Mouse (Mus musculus) limb, embryonic 12.5 days (tissue): ENCODE results near the gene Ift122. TPM values are rescaled to one million over a fixed set of nuclear protein-coding genes. Genes with fewer than 3 reads are reported as not detected.

Experiments used
- ATAC-seq: fragments of 200-750 bp; cut with Nextera tagmentation; 2 replicates; pipeline ENCODE4 v1.8.0; 2017; ENCODE audit warnings: low read depth, moderate TSS enrichment; ENCODE audit not compliant: insufficient number of reproducible peaks, insufficient read depth, low FRiP score, low TSS enrichment
- H3K27ac ChIP-seq: fragments of 300-500 bp; sonication (generic); 2 replicates; pipeline ENCODE4 v1.5.1; 2016; ENCODE audit warnings: mild to moderate bottlenecking, moderate library complexity
- H3K27me3 ChIP-seq: fragments of 300-500 bp; sonication (generic); 2 replicates; pipeline ENCODE4 v1.6.1; 2016; ENCODE audit warnings: mild to moderate bottlenecking, moderate library complexity
- H3K36me3 ChIP-seq: fragments of 300-500 bp; sonication (generic); 2 replicates; pipeline ENCODE4 v1.6.1; 2016; ENCODE audit warnings: mild to moderate bottlenecking, moderate library complexity
- H3K4me1 ChIP-seq: fragments of 300-500 bp; sonication (generic); replicated peaks from 2 replicates; pipeline ENCODE4 v1.6.1; 2016
- H3K4me2 ChIP-seq: fragments of 300-500 bp; sonication (generic); 2 replicates; pipeline ENCODE4 v1.6.1; 2016; ENCODE audit warnings: mild to moderate bottlenecking, moderate library complexity
- H3K4me3 ChIP-seq: fragments of 300-500 bp; sonication (generic); replicated peaks from 2 replicates; pipeline ENCODE4 v1.5.1; 2016; ENCODE audit warnings: mild to moderate bottlenecking
- H3K9ac ChIP-seq: fragments of 300-500 bp; sonication (generic); replicated peaks from 2 replicates; pipeline ENCODE4 v1.6.1; 2016; ENCODE audit warnings: mild to moderate bottlenecking, moderate library complexity
- H3K9me3 ChIP-seq: fragments of 300-500 bp; sonication (generic); 2 replicates; pipeline ENCODE4 v1.6.1; 2016; ENCODE audit warnings: mild to moderate bottlenecking, moderate library complexity
- WGBS: fragments of 180-500 bp; shearing (Covaris S2); methylation state at CpG from one replicate; pipeline ENCODE4 v1.1.7; 2016; 5-methylcytosine and 5-hydroxymethylcytosine counted together
- polyA plus RNA-seq: library from polyadenylated mRNA; unstranded; fragments of >200 nt; fragmentation: Nextera tagmentation; extraction: Ambion mirVana; gene quantifications from 2 replicates; pipeline ENCODE4 v1.2.1, GENCODE M21; 2016

The Ift122 gene
- polyA plus RNA-seq, 1 experiment from 2014 or later, result 32.1 TPM

DNA sequence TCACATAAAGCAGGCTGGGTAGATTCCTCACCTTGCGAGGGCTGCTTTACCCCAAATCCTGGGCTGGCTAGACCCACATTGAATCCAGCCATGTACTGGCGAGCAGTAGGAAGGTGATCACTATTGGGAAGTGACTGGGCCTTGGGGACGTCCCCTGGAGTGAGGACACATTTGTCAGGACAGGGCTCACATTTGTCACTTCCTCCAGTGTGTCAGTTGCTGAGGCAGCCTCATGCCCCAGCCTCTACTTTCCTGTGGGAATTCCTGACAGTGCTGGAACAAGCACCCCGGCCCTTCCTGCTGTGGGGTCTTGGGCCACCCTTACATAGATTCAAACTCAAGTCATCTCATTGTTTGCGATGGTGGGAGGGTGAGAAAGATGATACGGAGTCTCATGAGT is 58.5 kb downstream of the Ift122 start:
- H3K36me3 ChIP-seq, result peaks cover 34% of the 10 kb centered on the region
- no peak overlapping the region for H3K4me3 ChIP-seq
- WGBS, result 78% methylated on average over 6 of the region's 6 CpGs
- no peak overlapping the region for H3K9ac ChIP-seq
- H3K27me3 ChIP-seq, result no peaks in the 10 kb centered on the region
- no peak overlapping the region for H3K27ac ChIP-seq
- no peak for ATAC-seq
- H3K4me1 ChIP-seq, result no peaks in the 10 kb centered on the region; the same call in 1 of the 2 replicates
- H3K4me2 ChIP-seq, result no peak overlapping the region
- H3K9me3 ChIP-seq, result no peaks in the 10 kb centered on the region

DNA sequence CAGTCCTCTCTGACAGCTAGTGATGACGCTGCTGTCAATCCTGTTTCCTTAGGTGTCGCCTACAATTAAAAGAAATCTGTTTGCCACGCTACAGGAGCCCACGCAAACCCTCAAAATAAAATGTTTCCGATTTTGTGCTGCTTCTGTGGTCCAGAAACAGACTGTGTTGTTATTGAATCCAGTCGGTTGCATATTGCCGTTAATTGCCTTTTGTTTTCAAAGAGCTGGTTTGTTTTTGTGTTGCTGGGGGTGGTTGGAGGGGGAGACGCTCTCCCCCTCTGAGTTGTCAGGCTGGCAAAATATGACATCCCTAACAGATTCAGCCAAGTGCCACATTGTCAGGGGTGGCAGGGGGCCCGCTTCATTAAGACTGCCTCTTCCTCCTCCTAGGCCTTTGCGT is 60.2 kb downstream of the Ift122 start:
- Histone ChIP-seq H3K9me3 (no peaks in the 10 kb centered on the region), H3K4me1 (no peaks in the 10 kb centered on the region; the same call in 1 of the 2 replicates), H3K36me3 (peaks cover 30% of the 10 kb centered on the region; the same call in 1 of the 2 replicates), H3K4me3 (no peak overlapping the region), H3K9ac (0 out of 2 replicates have a peak overlapping the region, but pooled peaks have one; percentile 32), H3K27ac (no peak overlapping the region), H3K4me2 (no peak overlapping the region), H3K27me3 (no peaks in the 10 kb centered on the region)
- WGBS, result 80% methylated on average over 10 of the region's 10 CpGs
- ATAC-seq, result no peak

DNA sequence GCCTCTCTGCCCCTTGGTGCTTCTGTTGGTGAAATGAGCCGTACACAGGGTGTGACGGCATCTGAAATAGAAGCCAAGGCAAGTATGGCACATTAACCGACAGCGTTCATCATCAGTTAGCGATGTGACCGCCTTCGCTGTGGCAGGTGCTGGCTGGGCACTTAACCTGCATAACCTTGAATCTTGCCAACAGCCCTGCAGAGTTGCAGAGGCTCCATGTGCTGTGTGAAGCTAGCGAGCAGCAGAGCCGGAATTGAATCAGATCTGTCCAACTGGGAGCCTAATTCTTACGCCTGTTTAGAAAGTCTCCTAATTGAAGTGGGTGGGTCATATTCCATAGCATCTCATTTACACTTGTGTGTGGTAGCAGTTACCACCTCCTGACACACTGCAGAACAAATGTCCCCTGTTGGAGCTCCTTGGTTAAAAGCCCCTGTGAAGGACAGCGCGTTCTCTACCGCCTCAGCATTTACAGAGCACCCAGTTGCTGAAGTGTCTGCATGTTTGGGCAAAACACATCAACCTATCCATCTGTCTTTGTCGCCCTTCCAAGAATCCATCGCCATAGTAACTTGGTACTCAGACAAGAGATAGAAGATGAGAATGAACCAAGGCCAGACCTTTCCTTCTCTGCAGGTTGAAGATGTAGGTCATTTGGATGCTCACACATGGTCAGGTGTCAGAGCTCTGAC is 61.4 kb downstream of the Ift122 start:
- 83% methylated on average over 15 of the region's 15 CpGs for WGBS
- no peak overlapping the region for H3K4me3 ChIP-seq
- no peaks in the 10 kb centered on the region for H3K9me3 ChIP-seq
- no peak overlapping the region for H3K4me2 ChIP-seq
- H3K36me3 ChIP-seq, result peaks cover 28% of the 10 kb centered on the region; the same call in 1 of the 2 replicates
- H3K27ac ChIP-seq, result no peak overlapping the region
- no peaks in the 10 kb centered on the region for H3K27me3 ChIP-seq
- H3K9ac ChIP-seq, result no peak overlapping the region
- no peaks in the 10 kb centered on the region; the same call in 1 of the 2 replicates for H3K4me1 ChIP-seq
- no peak for ATAC-seq

DNA sequence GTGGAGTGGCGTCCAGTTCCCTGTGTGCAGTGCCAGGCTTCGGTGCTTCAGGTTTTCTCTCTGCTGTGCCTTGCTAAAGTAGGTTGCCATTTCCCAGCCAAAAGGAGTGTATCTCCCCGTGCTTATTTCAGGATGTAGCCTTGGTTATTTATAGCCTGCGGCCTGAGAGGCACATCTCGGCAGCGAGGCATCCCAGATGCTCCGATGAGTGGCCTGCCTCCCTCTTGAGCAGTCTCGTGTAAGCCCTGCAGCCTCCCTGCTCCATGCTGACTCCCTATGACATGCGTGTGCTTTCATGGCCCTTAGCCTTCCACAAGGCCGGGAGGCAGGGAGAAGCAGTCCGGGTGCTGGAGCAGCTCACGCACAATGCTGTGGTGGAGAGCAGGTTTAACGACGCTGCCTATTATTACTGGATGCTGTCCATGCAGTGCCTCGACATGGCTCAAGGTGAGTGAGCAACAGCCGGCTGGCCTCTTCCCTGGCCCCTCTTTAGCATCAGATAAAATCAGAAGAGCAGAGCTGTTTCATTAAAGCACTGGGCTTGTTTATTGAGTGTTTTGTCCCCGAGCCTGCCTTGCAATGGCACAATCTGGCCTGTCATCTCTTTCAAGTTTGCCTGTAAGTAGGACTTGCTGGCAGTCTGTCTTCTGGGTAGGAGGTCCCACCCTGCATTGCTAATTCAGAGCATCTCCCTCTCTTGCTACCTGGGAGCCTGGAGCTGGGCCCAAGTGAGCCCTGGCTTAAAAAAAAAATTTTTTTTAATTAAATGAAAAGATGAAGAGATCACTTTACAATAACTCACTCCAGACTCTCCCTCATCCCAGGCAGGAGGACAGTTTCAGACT is 62.6 kb downstream of the Ift122 start:
- peaks cover 25% of the 10 kb centered on the region; the same call in 1 of the 2 replicates for H3K36me3 ChIP-seq
- H3K9ac ChIP-seq, result no peak overlapping the region
- H3K4me1 ChIP-seq, result no peaks in the 10 kb centered on the region; the same call in 1 of the 2 replicates
- no peak overlapping the region for H3K4me2 ChIP-seq
- H3K4me3 ChIP-seq, result no peak overlapping the region
- no peaks in the 10 kb centered on the region for H3K9me3 ChIP-seq
- no peaks in the 10 kb centered on the region for H3K27me3 ChIP-seq
- 52% methylated on average over 17 of the region's 17 CpGs for WGBS
- ATAC-seq, result no peak
- no peak overlapping the region for H3K27ac ChIP-seq

DNA sequence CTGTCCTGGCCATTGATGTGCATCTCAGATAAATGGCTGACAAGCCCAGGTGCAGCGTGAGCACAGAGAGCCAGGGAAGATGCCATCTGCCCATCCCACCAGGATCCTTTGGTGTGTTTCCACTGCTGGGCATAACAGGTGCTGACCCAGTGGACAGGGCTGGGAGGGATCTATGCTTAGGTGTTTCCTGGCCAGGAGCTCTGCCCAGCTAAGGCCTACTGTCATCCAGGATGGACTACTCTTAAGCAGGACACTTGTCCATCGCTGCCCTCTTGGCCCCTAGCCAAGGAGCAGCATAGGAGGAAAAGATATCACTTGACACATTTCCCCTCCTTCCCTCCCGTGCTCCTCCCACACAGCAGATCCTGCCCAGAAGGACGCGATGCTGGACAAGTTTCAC is 63.3 kb downstream of the Ift122 start:
- no peak for ATAC-seq
- 81% methylated on average over 5 of the region's 5 CpGs for WGBS

DNA sequence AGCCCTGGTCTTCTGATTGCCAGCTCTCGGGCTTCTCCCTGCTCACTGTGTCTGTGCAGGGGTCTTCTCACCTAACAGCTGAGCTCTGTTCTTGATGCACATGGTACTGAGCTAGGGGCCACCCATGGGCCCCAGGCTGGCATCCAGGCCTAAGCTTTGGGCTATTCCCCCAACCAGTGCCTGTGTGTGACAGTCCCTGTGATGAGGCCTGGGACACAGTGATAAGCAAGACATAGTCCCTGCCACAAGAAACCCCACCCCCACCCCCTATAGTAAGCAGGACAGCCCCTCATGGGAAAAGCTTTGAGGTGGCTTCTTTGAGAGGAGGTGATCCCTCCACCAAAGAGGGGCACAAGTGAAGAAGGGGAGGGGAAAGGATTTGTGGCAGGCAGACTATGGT is 65.3 kb downstream of the Ift122 start:
- Histone ChIP-seq H3K36me3 (peaks cover 28% of the 10 kb centered on the region; the same call in 1 of the 2 replicates), H3K9me3 (no peaks in the 10 kb centered on the region), H3K27me3 (no peaks in the 10 kb centered on the region), H3K4me3 (no peak overlapping the region), H3K27ac (no peak overlapping the region), H3K4me2 (no peak overlapping the region), H3K9ac (no peak overlapping the region), H3K4me1 (no peaks in the 10 kb centered on the region; the same call in 1 of the 2 replicates)
- no peak for ATAC-seq
- WGBS, result 94% methylated on average over 1 of the region's 1 CpGs

More for the DNA sequence above, 63.3 kb downstream of the Ift122 start:
- no peaks in the 10 kb centered on the region for H3K27me3 ChIP-seq
- no peak overlapping the region for H3K27ac ChIP-seq
- H3K9ac ChIP-seq, result no peak overlapping the region
- peaks cover 23% of the 10 kb centered on the region; the same call in 1 of the 2 replicates for H3K36me3 ChIP-seq
- H3K4me1 ChIP-seq, result no peaks in the 10 kb centered on the region; the same call in 1 of the 2 replicates
- H3K9me3 ChIP-seq, result no peaks in the 10 kb centered on the region
- no peak overlapping the region for H3K4me3 ChIP-seq
- no peak overlapping the region for H3K4me2 ChIP-seq

DNA sequence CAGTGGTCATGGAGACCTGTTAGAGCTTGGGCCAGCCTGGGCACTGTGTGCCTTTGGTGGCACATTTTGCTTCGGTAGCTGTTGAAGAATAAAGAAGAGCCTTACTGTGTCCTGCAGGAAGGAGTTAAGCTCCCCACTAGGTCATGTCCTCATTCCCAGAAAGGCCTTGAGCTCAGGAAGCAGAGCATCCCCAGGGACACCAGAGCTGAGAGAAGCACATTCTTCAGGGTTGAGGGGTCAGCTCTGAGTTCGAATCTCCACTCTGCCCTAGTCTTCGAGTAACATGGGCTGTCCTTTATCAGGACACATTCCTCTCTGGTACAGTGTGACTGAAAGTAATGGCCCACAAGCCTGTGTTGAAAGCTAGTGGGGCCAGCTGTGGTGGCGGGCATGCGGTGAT is 66.6 kb downstream of the Ift122 start:
- Histone ChIP-seq H3K4me3 (no peak overlapping the region), H3K9ac (no peak overlapping the region), H3K36me3 (peaks cover 30% of the 10 kb centered on the region; the same call in 1 of the 2 replicates), H3K27me3 (no peaks in the 10 kb centered on the region), H3K4me2 (no peak overlapping the region), H3K4me1 (peaks cover 11% of the 10 kb centered on the region), H3K27ac (no peak overlapping the region), H3K9me3 (no peaks in the 10 kb centered on the region)
- ATAC-seq, result no peak
- WGBS, result 91% methylated on average over 5 of the region's 5 CpGs

DNA sequence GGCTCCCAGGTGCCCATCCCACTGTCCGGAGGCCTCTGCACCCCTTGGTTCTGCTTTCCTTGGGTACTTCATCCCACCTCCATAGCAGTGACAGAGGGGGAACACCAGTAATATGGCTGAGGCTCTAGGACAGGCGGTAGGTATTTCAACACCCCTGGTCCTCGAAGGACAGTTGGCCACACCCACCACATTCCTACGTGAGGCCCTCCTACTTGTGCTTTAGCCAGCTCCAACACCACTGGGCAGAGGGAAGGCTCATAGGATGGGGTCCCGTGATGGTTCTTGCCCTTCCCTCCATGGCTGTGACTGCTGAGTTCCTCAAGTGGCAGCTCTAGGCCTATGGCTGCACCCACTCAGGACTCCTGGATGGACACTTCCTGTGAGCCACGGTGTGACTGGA is 71.6 kb downstream of the Ift122 start:
- Histone ChIP-seq H3K9ac (no peak overlapping the region), H3K4me1 (peaks cover 35% of the 10 kb centered on the region), H3K4me2 (no peak overlapping the region), H3K36me3 (peaks cover 13% of the 10 kb centered on the region; the same call in 1 of the 2 replicates), H3K4me3 (no peak overlapping the region), H3K27ac (no peak overlapping the region), H3K27me3 (no peaks in the 10 kb centered on the region), H3K9me3 (no peaks in the 10 kb centered on the region)
- ATAC-seq, result no peak
- 42% methylated on average over 6 of the region's 6 CpGs for WGBS

DNA sequence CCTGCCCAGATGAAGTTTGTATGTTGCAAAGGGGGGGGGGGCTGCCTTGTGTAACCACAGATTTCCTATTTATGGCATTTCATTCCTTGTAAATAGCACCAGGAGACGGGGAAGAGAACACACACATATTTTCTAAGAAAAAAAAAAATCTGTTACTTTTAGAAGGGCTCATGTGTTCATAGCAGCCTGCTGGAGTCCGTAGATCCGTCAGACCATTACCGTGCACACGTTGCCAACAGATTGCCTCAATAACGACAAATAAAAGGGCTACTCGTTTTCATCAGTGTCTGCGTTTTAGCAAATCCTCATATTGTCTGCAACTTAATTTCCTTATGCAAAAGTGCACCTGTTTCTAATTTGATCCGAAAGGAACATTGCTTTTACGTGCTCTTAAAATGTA is 73.1 kb downstream of the Ift122 start:
- H3K9me3 ChIP-seq, result no peaks in the 10 kb centered on the region
- no peaks in the 10 kb centered on the region for H3K27me3 ChIP-seq
- WGBS, result 23% methylated on average over 10 of the region's 10 CpGs
- H3K27ac ChIP-seq, result peak overlapping the region; percentile 69
- no peak for ATAC-seq
- H3K4me2 ChIP-seq, result peak overlapping the region; percentile 42
- no peak overlapping the region for H3K4me3 ChIP-seq
- H3K4me1 ChIP-seq, result peaks cover 35% of the 10 kb centered on the region
- H3K9ac ChIP-seq, result peak overlapping the region; percentile 45; the same call in 1 of the 2 replicates
- 0 out of 2 replicates have a peak, but pooled peaks cover 9% of the 10 kb centered on the region for H3K36me3 ChIP-seq

DNA sequence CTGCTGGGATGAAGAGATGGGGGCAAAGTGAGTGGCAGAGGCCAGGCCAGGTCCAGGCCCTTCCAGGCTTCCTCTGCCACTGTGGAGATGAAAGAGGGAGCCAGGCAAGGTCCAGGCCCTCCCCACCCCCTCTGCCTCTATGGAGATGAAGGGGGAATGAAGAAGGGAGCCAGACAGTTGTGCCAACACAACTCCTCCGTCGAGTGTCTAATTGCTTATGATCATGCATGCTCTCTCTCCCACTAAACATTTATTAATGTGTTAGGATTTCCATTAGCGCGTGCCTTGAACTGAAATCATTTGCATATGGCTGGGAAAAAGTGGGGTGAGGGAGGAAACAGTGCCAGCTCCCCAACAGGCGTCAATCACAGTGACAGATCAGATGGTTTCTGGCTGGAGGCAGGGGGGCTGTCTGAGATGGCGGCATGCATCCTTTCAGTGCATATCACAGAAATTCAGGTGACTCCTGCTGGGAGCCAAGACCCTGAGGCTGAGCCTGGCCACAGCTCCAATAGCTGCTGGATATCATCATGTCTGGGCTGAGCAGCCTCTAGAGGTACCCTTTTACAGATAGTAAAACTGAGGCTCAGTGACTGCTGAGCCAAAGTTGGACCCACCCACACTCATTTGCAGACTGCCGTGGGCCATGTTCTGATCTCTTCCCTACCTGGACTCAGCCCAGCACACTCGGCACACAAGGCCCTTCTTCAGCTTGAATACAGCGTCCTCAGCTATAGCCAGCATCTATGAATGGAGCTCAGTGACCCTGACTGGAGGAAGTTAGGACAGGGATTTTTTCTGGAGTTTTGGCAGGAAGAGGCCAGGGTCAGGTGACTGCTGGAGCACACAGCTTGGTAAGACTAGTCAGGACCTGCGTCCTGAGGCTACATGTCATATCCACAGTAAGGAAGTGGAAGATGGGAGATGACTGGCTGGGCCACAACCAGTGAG is 74.3 kb downstream of the Ift122 start:
- H3K27ac ChIP-seq, result no peak overlapping the region
- ATAC-seq, result no peak
- 0 out of 2 replicates have a peak, but pooled peaks cover 9% of the 10 kb centered on the region for H3K36me3 ChIP-seq
- no peak overlapping the region for H3K4me2 ChIP-seq
- H3K9ac ChIP-seq, result no peak overlapping the region
- no peaks in the 10 kb centered on the region for H3K9me3 ChIP-seq
- no peak overlapping the region for H3K4me3 ChIP-seq
- peaks cover 35% of the 10 kb centered on the region for H3K4me1 ChIP-seq
- WGBS, result 79% methylated on average over 10 of the region's 10 CpGs
- no peaks in the 10 kb centered on the region for H3K27me3 ChIP-seq
